Mouse (Mus musculus) spleen, adult 2 months (tissue): ENCODE data around the gene Ctbs.

ENCODE experiments used
- CTCF ChIP-seq: fragments of 200-500 bp; IDR thresholded peaks from 2 replicates; pipeline ENCODE4 v1.5.1; 2011; ENCODE audit warnings: mild to moderate bottlenecking, inconsistent platforms; ENCODE audit not compliant: insufficient read depth, insufficient read length, insufficient replicate concordance; ENCODE audit errors: extremely low read depth
- POLR2A ChIP-seq: fragments of 200-500 bp; IDR thresholded peaks from 2 replicates; pipeline ENCODE4 v1.6.1; 2011; ENCODE audit warnings: low read depth, low read length, inconsistent platforms

DNA sequence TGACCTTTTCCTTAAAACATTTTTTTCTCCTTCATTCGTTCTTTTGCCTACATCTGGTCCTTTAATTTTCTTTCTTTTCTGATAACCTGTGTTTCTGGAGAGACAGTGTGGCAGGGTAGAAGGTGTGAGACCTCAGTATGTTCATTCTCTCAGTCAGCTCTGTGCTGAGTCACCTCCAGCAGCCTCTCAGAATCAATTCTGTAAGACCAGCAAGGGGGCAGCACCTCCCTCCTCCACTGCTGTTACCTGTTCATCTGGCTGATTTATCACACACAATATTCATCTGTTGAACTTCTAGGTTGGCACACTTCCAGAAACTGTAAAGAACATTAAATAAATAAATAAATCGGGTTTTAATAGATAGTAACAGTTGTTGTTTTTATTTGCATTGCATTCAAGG, 13.3 kb downstream of the Ctbs start:
- TF ChIP-seq POLR2A (no peak), CTCF (no peak)
